Mouse (Mus musculus) ZHBTc4 (cell line): ENCODE data around the gene Ftl1.
A peak's percentile ranks its signal among the peaks of the same experiment; 100 is the strongest.

ENCODE experiments used
- DNase-seq: peaks from one replicate; pipeline ENCODE4 v3.0.0-alpha.2; 2011; ENCODE audit warnings: low read depth, low spot score

The Ftl1 gene

DNA sequence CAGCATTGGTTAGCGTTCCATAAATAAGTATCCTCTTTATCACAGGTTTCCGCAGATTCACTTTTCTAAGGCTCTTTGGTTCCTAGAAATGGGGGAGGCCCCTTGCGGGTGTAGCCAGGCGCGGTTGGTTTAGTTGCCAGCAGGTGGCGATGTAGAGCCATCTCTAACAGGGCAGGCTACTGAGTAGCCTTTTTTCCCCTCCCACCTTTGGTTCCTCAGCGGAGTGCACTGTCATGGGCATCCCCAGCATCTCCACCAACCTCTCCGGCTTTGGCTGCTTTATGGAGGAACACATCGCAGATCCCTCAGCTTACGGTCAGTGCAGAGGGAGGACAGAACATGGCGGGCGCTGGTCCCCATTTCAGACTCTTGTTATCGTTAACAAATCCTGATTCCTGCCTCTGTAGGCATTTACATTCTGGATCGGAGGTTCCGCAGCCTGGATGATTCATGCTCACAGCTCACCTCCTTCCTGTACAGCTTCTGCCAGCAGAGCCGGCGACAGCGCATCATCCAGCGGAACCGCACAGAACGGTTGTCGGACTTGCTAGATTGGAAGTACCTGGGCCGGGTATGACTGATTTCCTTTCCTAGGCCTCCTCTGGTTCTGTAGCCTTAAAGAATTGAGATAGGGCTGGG lies 8.2 kb downstream of the Ftl1 start:
- peak; percentile 92 for DNase-seq

GRCm38 (mm10) chr7:45449974-45450373 lies 9.7 kb downstream of the Ftl1 start:
- DNase-seq: no peak

- peak; percentile 68 for DNase-seq
Measured at GRCm38 (mm10) chr7:45447325-45447990, 12.2 kb downstream of the Ftl1 start.

GRCm38 (mm10) chr7:45446589-45446988 lies 13.1 kb downstream of the Ftl1 start:
- no peak for DNase-seq

GRCm38 (mm10) chr7:45443526-45444420 lies 15.9 kb downstream of the Ftl1 start:
- no peak for DNase-seq

- peak; percentile 82 for DNase-seq
Measured at GRCm38 (mm10) chr7:45437521-45438276, 22.0 kb downstream of the Ftl1 start, which contains the start of gene Ruvbl2. Gene Ruvbl2, minus strand, starts transcription at chr7:45438096.

DNA sequence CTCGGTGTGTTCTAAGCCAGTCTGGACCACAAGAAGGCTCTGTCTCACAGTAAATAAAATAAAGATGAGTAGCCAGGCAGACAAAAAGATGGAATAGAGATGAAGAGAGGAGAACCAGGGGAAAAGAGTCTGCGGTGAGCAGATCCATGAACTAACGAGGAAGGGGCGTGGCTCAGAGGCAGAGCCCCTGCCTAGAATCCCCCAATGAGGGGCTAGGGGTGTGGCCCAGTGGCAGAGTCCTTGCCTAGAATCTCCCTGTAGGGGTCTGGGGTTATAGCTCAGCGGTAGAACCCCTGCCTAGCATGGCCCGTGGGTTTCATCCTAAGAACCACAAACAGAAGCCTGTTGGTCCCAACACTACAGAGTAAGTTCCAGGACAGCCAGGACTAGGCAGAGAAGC lies 22.6 kb downstream of the Ftl1 start:
- DNase-seq: peak; percentile 77

GRCm38 (mm10) chr7:45436444-45436843 lies 23.2 kb downstream of the Ftl1 start:
- DNase-seq: no peak

DNA sequence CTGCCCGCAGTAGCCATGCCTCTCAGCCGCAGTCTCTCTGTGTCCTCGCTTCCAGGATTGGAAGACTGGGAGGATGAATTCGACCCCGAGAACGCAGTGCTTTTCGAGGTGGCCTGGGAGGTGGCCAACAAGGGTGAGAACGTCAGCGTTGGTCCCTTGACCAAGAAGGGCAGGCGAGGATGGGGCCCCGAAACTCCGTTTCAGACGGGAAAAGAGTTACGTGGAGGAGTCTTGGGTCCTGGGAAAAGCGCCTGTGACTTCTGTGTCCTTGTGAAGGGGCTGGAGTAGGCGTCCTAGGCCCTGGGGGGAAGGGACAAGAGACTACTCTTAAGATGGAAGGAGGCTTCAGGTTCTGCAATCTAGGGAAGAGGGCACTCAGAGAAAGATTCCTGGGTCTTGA lies 24.6 kb downstream of the Ftl1 start:
- no peak for DNase-seq

- peak; percentile 100 for DNase-seq
Measured at GRCm38 (mm10) chr7:45434203-45435015, 25.3 kb downstream of the Ftl1 start, which contains the start of gene Gys1. Gene Gys1, plus strand, starts transcription at chr7:45434844.

- no peak for DNase-seq
Measured at GRCm38 (mm10) chr7:45433835-45434202, 25.9 kb downstream of the Ftl1 start.

GRCm38 (mm10) chr7:45426556-45426955 lies 33.1 kb downstream of the Ftl1 start:
- no peak for DNase-seq

DNA sequence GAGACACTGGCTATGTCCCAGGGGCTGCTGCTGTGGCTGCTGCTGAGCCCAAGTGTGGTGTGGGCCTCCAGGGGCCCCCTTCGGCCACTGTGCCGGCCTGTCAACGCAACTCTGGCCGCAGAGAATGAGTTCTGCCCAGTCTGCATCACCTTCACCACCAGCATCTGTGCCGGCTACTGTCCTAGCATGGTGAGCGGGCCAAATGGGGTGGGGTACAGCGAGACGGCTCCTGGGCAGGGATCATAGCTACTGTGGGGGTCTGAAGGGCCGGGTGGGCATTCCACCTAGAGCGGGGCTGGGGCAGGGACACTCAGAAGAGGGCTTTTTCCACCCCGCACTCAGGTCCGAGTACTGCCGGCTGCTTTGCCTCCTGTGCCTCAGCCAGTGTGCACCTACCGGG lies 38.5 kb downstream of the Ftl1 start:
- no peak for DNase-seq

- no peak for DNase-seq
Measured at GRCm38 (mm10) chr7:45420615-45420919, 39.1 kb downstream of the Ftl1 start, which contains the start of gene Lhb. Gene Lhb, plus strand, starts transcription at chr7:45420820.

GRCm38 (mm10) chr7:45419859-45420614 lies 39.6 kb downstream of the Ftl1 start:
- DNase-seq: peak; percentile 89

DNA sequence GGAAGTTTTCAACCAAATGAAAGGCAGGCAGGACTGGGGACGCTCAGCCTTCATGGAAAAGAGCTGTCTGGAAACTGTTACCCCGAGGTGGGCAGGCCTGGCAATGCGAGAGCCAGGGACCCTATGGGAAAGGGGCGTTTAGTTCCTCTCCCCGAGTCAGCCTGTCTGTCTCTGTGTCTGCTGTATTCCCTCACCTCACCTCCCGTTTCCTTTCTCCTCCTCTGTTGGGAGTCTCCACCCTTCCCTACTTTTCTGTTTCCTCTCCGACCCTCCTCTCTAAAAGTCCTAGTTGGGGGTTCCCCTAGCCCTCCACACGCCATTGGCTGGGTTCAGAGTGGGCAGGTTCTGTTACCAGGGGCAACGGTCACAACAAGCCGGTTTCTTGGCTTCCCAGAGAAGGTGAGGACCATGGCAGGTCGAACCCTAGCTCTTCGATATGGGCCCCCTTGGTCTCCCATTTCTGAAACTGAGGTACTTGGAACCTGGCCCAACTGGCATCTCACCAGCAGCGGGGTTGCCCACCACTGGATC lies 41.7 kb downstream of the Ftl1 start:
- no peak for DNase-seq

DNA sequence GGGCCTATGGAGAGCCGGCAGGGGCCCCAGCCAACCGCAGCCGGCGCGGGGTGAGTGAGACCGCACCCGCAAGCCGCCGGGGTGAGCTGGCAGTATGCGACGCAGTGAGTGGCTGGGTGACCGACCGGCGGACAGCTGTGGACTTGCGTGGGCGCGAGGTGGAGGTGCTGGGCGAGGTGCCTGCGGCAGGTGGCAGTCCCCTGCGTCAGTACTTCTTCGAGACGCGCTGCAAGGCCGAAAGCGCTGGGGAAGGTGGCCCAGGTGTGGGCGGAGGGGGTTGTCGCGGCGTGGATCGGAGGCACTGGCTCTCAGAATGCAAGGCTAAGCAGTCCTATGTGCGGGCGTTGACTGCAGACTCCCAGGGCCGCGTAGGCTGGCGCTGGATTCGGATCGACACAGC lies 44.0 kb downstream of the Ftl1 start:
- DNase-seq: no peak

DNA sequence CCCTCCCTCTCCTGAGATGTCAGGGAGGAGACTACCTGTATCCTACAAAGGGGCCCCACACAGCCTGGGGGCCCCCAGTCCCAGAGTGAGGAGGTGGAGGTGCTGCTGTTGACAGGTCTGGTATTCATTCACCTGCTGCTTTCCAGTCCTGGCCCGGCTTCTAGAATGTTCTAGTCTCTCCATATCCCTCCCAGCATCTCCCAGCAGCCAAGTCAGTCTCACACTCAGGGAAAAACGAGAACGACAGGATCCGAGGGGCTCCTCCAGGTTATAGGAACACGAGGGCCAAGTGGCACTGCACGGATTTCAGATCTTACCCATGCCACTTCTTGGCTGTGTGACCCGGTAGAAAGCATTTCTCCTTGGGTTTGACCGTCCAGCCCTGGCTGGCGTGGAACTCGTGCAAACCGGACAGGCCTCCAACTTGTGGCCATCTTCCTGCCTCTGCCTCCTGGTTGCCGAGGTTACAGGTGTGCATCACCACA lies 44.9 kb downstream of the Ftl1 start:
- no peak for DNase-seq

GRCm38 (mm10) chr7:45413864-45414739 lies 45.6 kb downstream of the Ftl1 start:
- peak; percentile 43 for DNase-seq
